Mouse (Mus musculus) effector memory CD4-positive, alpha-beta T cell, adult 5 months (primary cell): ENCODE data around the gene Ift88. TPM values are rescaled to one million over a fixed set of nuclear protein-coding genes. Genes with fewer than 3 reads are reported as not detected.

Experiments
- polyA plus RNA-seq: library from polyadenylated mRNA; unstranded; fragments of 100-300 nt; shearing (Covaris generic); gene quantifications from one replicate; pipeline ENCODE4 v1.2.1, GENCODE M21; 2017

Ift88 gene
- polyA plus RNA-seq: 1.5 TPM

GRCm38 (mm10) chr14:57423432-57424211, at the start of gene Ift88:
Gene Ift88 (plus strand): TSS chr14:57424062.

DNA sequence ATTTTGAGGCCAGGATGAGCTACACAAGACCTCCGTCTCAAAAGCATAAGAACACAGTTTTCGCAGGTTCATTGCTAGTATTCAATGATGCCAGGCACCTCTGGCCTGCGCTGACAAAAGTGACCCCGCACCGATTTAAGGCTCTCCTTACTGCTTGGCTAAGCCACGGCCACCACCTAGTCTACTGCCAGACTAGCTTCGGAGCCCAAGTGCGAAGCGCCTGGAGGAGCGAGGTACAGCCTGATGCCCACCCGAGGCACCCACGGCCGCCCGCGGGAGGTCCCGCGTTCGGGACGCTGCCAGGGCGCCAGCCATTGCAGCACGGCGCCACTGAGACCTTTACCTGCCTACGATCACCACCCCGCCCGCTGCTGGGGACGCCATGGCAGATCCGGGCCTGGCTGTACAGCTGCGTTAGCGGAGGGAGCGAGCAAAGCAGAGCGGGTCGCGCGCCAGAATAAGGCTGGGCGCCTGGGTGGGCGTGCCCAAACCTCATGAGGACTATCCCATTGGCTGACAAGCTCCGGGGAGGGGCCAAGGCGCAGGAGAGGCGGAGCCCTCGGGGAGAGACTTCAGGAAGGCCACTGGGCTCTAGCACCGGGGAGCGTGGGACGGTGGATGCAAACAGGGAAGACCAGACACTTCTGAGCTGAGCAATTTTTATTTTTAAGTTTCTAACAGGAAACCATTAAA, 25.7 kb upstream of the Ift88 start, which contains the start of gene Cryl1:
Gene Cryl1 (minus strand): TSS at position 465 of the 693 bp plus-strand sequence.

DNA sequence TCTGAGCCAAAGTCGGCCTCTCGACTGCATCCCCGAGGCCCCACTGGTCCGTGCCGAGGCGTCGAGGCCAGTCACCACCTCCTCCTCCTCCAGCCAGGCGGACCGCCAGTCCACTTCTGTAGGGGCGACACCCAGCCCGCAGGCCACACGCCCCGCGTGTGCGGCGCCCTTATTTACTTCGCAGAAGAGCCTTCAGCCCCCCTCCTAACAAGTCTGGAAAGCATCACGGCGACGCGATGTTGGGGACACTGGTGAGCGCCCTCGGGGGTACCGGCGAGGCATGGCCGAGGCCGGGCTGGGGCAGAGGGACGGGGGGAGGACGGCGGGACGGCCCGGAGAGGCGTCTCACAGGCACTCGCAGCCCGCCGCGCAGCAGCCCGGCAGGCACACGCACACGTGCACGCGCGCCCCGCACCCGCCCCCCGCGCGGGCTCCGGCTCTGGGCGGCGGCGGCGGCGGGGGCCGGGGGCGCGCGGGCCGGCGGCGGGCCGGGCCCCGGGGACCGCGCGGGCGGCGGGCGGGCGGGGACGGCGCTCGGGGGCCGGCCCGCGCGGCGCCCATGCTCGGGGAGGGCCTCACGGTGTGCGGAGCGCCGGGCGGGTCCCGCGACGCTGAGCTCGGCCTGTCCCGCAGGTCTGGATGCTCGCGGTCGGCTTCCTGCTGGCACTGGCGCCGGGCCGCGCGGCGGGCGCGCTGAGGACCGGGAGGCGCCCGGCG, 101.0 kb downstream of the Ift88 start, which contains the start of gene Il17d:
Gene Il17d (plus strand): TSS at position 107 of the 717 bp plus-strand sequence.

Other genes with a start within 250 kb of the Ift88 start
- gene Cryl1, start 25.5 kb upstream of the Ift88 start, polyA plus RNA-seq: 15.3 TPM
- not detected for gene Il17d, start 100.7 kb downstream of the Ift88 start, polyA plus RNA-seq
- 15.7 TPM for gene Eef1akmt1, start 147.6 kb downstream of the Ift88 start, polyA plus RNA-seq
- gene Xpo4, start 241.4 kb downstream of the Ift88 start, polyA plus RNA-seq: 39.4 TPM